Mouse (Mus musculus) MEL (cell line): Measurements from ENCODE around the gene Col9a1. TPM values are rescaled to one million over a fixed set of nuclear protein-coding genes. Genes with fewer than 3 reads are reported as not detected.

Source experiments
- DNase-seq: peaks from one replicate; pipeline ENCODE4 v3.0.0; 2011; ENCODE audit warnings: low read depth, low spot score
- H3K27ac ChIP-seq: 2 replicates; pipeline ENCODE4 v1.5.1; 2012; ENCODE audit warnings: low read depth, mild to moderate bottlenecking, control low read depth, low read length, moderate library complexity; ENCODE audit not compliant: control insufficient read depth
- H3K27me3 ChIP-seq, 2 experiments: fragments of 150-350 bp in 1 of 2; sonication (generic) in 1 of 2; 2 replicates each; pipeline ENCODE4 v1.6.1; 2012; ENCODE audit warnings: low read length in 2 of 2, mild to moderate bottlenecking in 2 of 2, improper control_type of control experiment in 1 of 2, moderate library complexity in 1 of 2; ENCODE audit not compliant: insufficient read depth in 2 of 2, control insufficient read depth in 1 of 2
- H3K36me3 ChIP-seq, 2 experiments: 2 replicates each; pipeline ENCODE4 v1.6.1; 2012 to 2014; ENCODE audit warnings: low read length in 2 of 2, improper control_type of control experiment in 1 of 2, inconsistent platforms in 1 of 2, mild to moderate bottlenecking in 1 of 2; ENCODE audit not compliant: insufficient read depth in 2 of 2, control insufficient read depth in 1 of 2
- H3K4me1 ChIP-seq, 2 experiments: fragments of 150-350 bp in 1 of 2; sonication (generic) in 1 of 2; 2 replicates each; pipeline ENCODE4 v1.6.1; 2012; ENCODE audit warnings: low read length in 2 of 2, improper control_type of control experiment in 1 of 2, mild to moderate bottlenecking in 1 of 2; ENCODE audit not compliant: insufficient read depth in 2 of 2, control insufficient read depth in 1 of 2
- H3K4me3 ChIP-seq, 2 experiments: fragments of 150-350 bp in 1 of 2; sonication (generic) in 1 of 2; 2 replicates each; pipeline ENCODE4 v1.5.1; 2012; ENCODE audit warnings: low read depth in 2 of 2, low read length in 2 of 2, mild to moderate bottlenecking in 2 of 2, moderate library complexity in 2 of 2, control low read depth in 1 of 2, improper control_type of control experiment in 1 of 2; ENCODE audit not compliant: control insufficient read depth in 1 of 2, insufficient read depth in 1 of 2
- H3K79me2 ChIP-seq: 2 replicates; pipeline ENCODE4 v1.6.1; 2012; ENCODE audit warnings: mild to moderate bottlenecking, low read length, moderate library complexity; ENCODE audit not compliant: control insufficient read depth, poor library complexity, insufficient read depth
- H3K9ac ChIP-seq: 2 replicates; pipeline ENCODE4 v1.6.1; 2012; ENCODE audit warnings: low read depth, mild to moderate bottlenecking, control low read depth, low read length, moderate library complexity; ENCODE audit not compliant: control insufficient read depth, poor library complexity, severe bottlenecking
- H3K9me3 ChIP-seq: fragments of 150-350 bp; sonication (generic); replicated peaks from 2 replicates; pipeline ENCODE4 v1.6.1; 2012; ENCODE audit warnings: mild to moderate bottlenecking, low read length, improper control_type of control experiment, moderate library complexity; ENCODE audit not compliant: insufficient read depth
- BHLHE40 ChIP-seq: IDR thresholded peaks from 2 replicates; pipeline ENCODE4 v1.6.1; 2012; ENCODE audit warnings: low read depth, mild to moderate bottlenecking, inconsistent platforms, low read length, improper control_type of control experiment, borderline replicate concordance
- CHD2 ChIP-seq: IDR thresholded peaks from 2 replicates; pipeline ENCODE4 v1.6.1; 2011; ENCODE audit warnings: low read length, improper control_type of control experiment
- GATA1 ChIP-seq: IDR thresholded peaks from 2 replicates; pipeline ENCODE4 v1.6.1; 2011; ENCODE audit warnings: low read depth, low read length, improper control_type of control experiment
- HCFC1 ChIP-seq: IDR thresholded peaks from 2 replicates; pipeline ENCODE4 v1.6.1; 2012; ENCODE audit warnings: low read depth, mild to moderate bottlenecking, inconsistent platforms, low read length, improper control_type of control experiment, moderate library complexity
- KAT2A ChIP-seq: conservative IDR thresholded peaks from 2 replicates; pipeline ENCODE4 v1.6.1; 2012; ENCODE audit warnings: low read depth, low read length, improper control_type of control experiment, inconsistent platforms
- MAX ChIP-seq: IDR thresholded peaks from 2 replicates; pipeline ENCODE4 v1.6.1; 2011; ENCODE audit warnings: low read length, improper control_type of control experiment
- MYB ChIP-seq: IDR thresholded peaks from 2 replicates; pipeline ENCODE4 v1.6.1; 2011; ENCODE audit warnings: mild to moderate bottlenecking, low read depth, low read length, improper control_type of control experiment
- NELFE ChIP-seq: IDR thresholded peaks from 2 replicates; pipeline ENCODE4 v1.6.1; 2011; ENCODE audit warnings: low read depth, low read length, improper control_type of control experiment
- NRF1 ChIP-seq: IDR thresholded peaks from 2 replicates; pipeline ENCODE4 v1.6.1; 2014; ENCODE audit warnings: low read depth, mild to moderate bottlenecking, inconsistent platforms, low read length, improper control_type of control experiment, moderate library complexity; ENCODE audit not compliant: poor library complexity, insufficient read depth, severe bottlenecking
- POLR2A ChIP-seq, 2 experiments: IDR thresholded peaks; 2 replicates each; pipeline ENCODE4 v1.6.1; 2011 to 2012; ENCODE audit warnings: low read length in 2 of 2, mild to moderate bottlenecking in 2 of 2, control low read depth in 1 of 2, improper control_type of control experiment in 1 of 2, low read depth in 1 of 2, moderate library complexity in 1 of 2; ENCODE audit not compliant: control insufficient read depth in 1 of 2, insufficient read depth in 1 of 2, poor library complexity in 1 of 2
- RAD21 ChIP-seq: IDR thresholded peaks from 2 replicates; pipeline ENCODE4 v1.6.1; 2011; ENCODE audit warnings: mild to moderate bottlenecking, low read depth, low read length, improper control_type of control experiment
- RCOR1 ChIP-seq: IDR thresholded peaks from 2 replicates; pipeline ENCODE4 v1.6.1; 2012; ENCODE audit warnings: low read depth, mild to moderate bottlenecking, inconsistent platforms, low read length, improper control_type of control experiment
- SIN3A ChIP-seq: IDR thresholded peaks from 2 replicates; pipeline ENCODE4 v1.6.1; 2012; ENCODE audit warnings: low read length, improper control_type of control experiment, inconsistent platforms
- UBTF ChIP-seq: IDR thresholded peaks from 2 replicates; pipeline ENCODE4 v1.6.1; 2012; ENCODE audit warnings: low read depth, mild to moderate bottlenecking, inconsistent platforms, low read length, improper control_type of control experiment, moderate library complexity, borderline replicate concordance; ENCODE audit not compliant: insufficient read depth
- USF1 ChIP-seq: IDR thresholded peaks from 2 replicates; pipeline ENCODE4 v1.6.1; 2014; ENCODE audit warnings: low read depth, mild to moderate bottlenecking, inconsistent platforms, low read length, improper control_type of control experiment, moderate library complexity
- ZC3H11A ChIP-seq: IDR thresholded peaks from 2 replicates; pipeline ENCODE4 v1.6.1; 2012; ENCODE audit warnings: low read depth, mild to moderate bottlenecking, inconsistent platforms, low read length, improper control_type of control experiment
- ZKSCAN1 ChIP-seq: IDR thresholded peaks from 2 replicates; pipeline ENCODE4 v1.6.1; 2012; ENCODE audit warnings: low read depth, mild to moderate bottlenecking, inconsistent platforms, low read length, improper control_type of control experiment, moderate library complexity
- ZMIZ1 ChIP-seq: IDR thresholded peaks from 2 replicates; pipeline ENCODE4 v1.6.1; 2012; ENCODE audit warnings: low read depth, mild to moderate bottlenecking, inconsistent platforms, low read length, improper control_type of control experiment, moderate library complexity
- ZNF384 ChIP-seq: IDR thresholded peaks from 2 replicates; pipeline ENCODE4 v1.6.1; 2012; ENCODE audit warnings: low read depth, mild to moderate bottlenecking, inconsistent platforms, low read length, improper control_type of control experiment
- polyA plus RNA-seq, 2 experiments: library from polyadenylated mRNA; stranded (reverse) in 1 of 2; unstranded in 1 of 2; fragments of >175 nt in 1 of 2; fragments of >200 nt in 1 of 2; gene quantifications; 2 replicates each; pipeline versions ENCODE4 v1.2.1 to v1.2.4; 2012; ENCODE audit warnings: low replicate concordance in 2 of 2, low read depth in 1 of 2; ENCODE audit not compliant: insufficient read length in 2 of 2, insufficient read depth in 1 of 2, missing spikeins in 1 of 2
- total RNA-seq: library from RNA; depleted of rRNA; stranded (reverse); fragments of 300-350 nt; gene quantifications from 2 replicates; pipeline ENCODE4 v1.2.3, GENCODE M21; 2012

The Col9a1 gene
- total and polyA plus RNA-seq, 3 experiments = not detected

- Histone ChIP-seq H3K79me2 (no peaks in the 10 kb centered on the region), H3K27me3 (no peaks in the 10 kb centered on the region), H3K36me3 (no peaks in the 10 kb centered on the region), H3K4me1 (no peaks in the 10 kb centered on the region), H3K4me3 (no peak overlapping the region), H3K9ac (no peak overlapping the region), H3K9me3 (no peaks in the 10 kb centered on the region), H3K27ac (no peak overlapping the region)
- TF ChIP-seq CHD2 (no peak), GATA1 (no peak), UBTF (no peak), BHLHE40 (no peak), NELFE (no peak), HCFC1 (no peak), POLR2A (IDR thresholded peaks at IDR 0.05; ENCODE audit: control insufficient read depth in 1 of 2, insufficient read depth in 1 of 2, low read depth in 1 of 2, low read length in 2 of 2, poor library complexity in 1 of 2) (no peak), ZMIZ1 (no peak), USF1 (no peak), ZKSCAN1 (no peak)
- DNase-seq = no peak
Observed at GRCm38 (mm10) chr1:24172656-24173055, 4.8 kb upstream of the Col9a1 start.

- Histone ChIP-seq H3K9ac (no peak overlapping the region), H3K36me3 (no peaks in the 10 kb centered on the region), H3K4me1 (no peaks in the 10 kb centered on the region), H3K4me3 (no peak overlapping the region), H3K9me3 (no peaks in the 10 kb centered on the region), H3K27ac (no peak overlapping the region), H3K79me2 (no peaks in the 10 kb centered on the region), H3K27me3 (no peaks in the 10 kb centered on the region)
- TF ChIP-seq MAX (no peak), RAD21 (no peak), KAT2A (no peak), MYB (no peak), ZMIZ1 (no peak), ZNF384 (no peak), ZKSCAN1 (no peak), UBTF (no peak), USF1 (no peak), NELFE (no peak), NRF1 (no peak), RCOR1 (no peak), SIN3A (no peak), ZC3H11A (no peak)
- DNase-seq = no peak
Observed at GRCm38 (mm10) chr1:24175761-24176160, 1.6 kb upstream of the Col9a1 start.
